Mouse (Mus musculus) c-Kit-negative CD71-positive TER-119-positive erythroid progenitor cells, embryonic 14.5 days (primary cell): ENCODE measurements around the gene Gm21783.
"Not testable (repeated sequence)": the region's sequence is repeated elsewhere in the genome, so short reads cannot be mapped to it uniquely, and the experiment has no call there.

Experiments
- DNase-seq: peaks from one replicate; pipeline ENCODE4 v3.0.0-alpha.2; 2013; ENCODE audit warnings: low read depth, low spot score

Gm21783 gene

DNA sequence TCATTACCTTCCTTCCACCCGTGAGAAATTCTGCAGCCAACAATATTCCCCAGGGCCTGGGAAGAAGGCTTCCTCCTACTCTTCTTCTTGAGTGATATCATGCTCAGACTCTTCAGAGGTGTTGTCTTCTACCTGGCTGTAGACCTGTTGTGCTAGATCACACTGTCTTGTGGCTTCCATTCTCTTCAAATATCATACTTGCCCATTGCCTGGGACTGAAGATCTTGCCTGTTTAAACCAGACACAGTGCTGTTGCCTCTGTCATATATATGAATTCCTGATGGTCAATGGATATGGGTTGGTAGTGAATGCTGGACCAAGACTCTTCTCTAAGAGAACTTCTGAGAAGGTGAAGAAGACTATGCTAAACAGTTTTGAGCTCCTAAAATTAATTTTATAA lies at the start of gene Gm21783:
Gene Gm21783 (minus strand): TSS at position 101 of the 400 bp plus-strand sequence.
- DNase-seq = not testable (repeated sequence)
